In the genomic region with DNA sequence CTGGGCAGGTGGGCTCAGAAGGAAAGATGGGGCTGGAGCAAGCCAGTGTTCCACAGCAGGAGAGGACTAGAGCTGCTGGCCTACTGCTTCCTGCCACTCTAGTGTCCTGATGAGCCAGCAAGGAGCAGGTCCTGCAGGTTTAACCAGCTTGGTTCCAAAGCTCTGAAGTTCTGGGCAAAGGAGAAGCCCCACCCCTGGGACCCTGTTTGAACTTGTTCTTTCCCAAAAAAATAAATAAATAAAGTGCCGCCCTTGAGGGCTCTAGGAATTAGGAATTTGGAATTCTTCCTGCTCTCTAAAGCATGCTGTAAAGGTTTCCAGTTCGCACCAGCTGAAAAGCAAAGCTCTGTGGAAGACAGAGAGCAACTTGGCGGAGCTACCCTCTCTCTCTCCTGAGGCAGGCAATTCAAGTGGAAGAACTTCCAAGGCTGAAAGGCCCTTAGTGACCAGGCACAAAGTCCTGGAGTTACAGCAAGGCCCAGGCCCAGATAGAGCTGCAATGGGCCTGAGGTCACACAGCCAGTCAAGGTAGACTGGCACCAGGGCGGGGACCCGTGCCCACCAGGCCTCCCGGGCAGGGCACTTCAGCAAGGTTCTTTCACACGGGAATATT, we compare ENCODE assay signal across 10 mouse cellular contexts. TPM values are rescaled to one million over a fixed set of nuclear protein-coding genes. Genes with fewer than 3 reads are reported as not detected.
DNase-seq lines count a peak whose midpoint lies in the region; ATAC-seq lines count a peak whose summit lies in the region.
"Had no signal": no experiment of that assay in that cellular context is flagged by ENCODE, and none has a peak within 500 bp of the region (broad histone marks: within the 10 kb centered on the region; RNA-seq: fewer than 3 reads in every experiment).

No protein-coding gene starts in this region.

- no peak overlapping the region for H3K4me3 ChIP-seq in forebrain, embryonic 15.5 days
- H3K4me3 ChIP-seq in forebrain, embryonic 11.5 days (ENCODE audit: low read depth, low read length): no peak overlapping the region
- no peak overlapping the region for H3K4me3 ChIP-seq in limb, embryonic 12.5 days (replicated peaks)

- H3K4me2 ChIP-seq in forebrain, embryonic 15.5 days (replicated peaks): no peak overlapping the region
- no peak overlapping the region for H3K4me2 ChIP-seq in forebrain, embryonic 11.5 days (ENCODE audit: low read depth, low read length, severe bottlenecking)
- no peak overlapping the region for H3K4me2 ChIP-seq in limb, embryonic 12.5 days

- no peak for DNase-seq in forebrain, embryonic 11.5 days (ENCODE audit: low spot score)
- DNase-seq in urinary bladder, postnatal 14 days (ENCODE audit: low spot score): peak; percentile 82
- DNase-seq in urinary bladder, postnatal 10 days (ENCODE audit: low spot score): no peak
- DNase-seq in testis, postnatal 14 days (ENCODE audit: low spot score): no peak
- no peak for DNase-seq in embryo, embryonic 10.5 days (ENCODE audit: low spot score)
- DNase-seq in layer of hippocampus, adult 8-10 months (ENCODE audit: low spot score in 2 of 2): no peak
- DNase-seq: midbrain, embryonic 14.5 days; right cerebral cortex, postnatal 4 days had no signal

- 58% methylated on average over 7 of the region's 7 CpGs for WGBS in forebrain, embryonic 15.5 days
- 75% methylated on average over 7 of the region's 7 CpGs for WGBS in forebrain, embryonic 11.5 days
- 80% methylated on average over 7 of the region's 7 CpGs for WGBS in limb, embryonic 12.5 days

- H3K27me3 ChIP-seq in forebrain, embryonic 15.5 days: no peaks in the 10 kb centered on the region
- H3K27me3 ChIP-seq in forebrain, embryonic 11.5 days (ENCODE audit: control insufficient read depth, insufficient read depth, low read length): no peaks in the 10 kb centered on the region
- no peaks in the 10 kb centered on the region for H3K27me3 ChIP-seq in limb, embryonic 12.5 days

- no peak overlapping the region for H3K9ac ChIP-seq in forebrain, embryonic 15.5 days (replicated peaks)
- no peak overlapping the region for H3K9ac ChIP-seq in forebrain, embryonic 11.5 days (ENCODE audit: low read length)
- no peak overlapping the region for H3K9ac ChIP-seq in limb, embryonic 12.5 days (replicated peaks)

- H3K27ac ChIP-seq in forebrain, embryonic 15.5 days (replicated peaks): 0 out of 2 replicates have a peak overlapping the region, but pooled peaks have one; percentile 40
- H3K27ac ChIP-seq in forebrain, embryonic 11.5 days (ENCODE audit: low read depth, low read length): no peak overlapping the region
- peak overlapping the region; percentile 64 for H3K27ac ChIP-seq in limb, embryonic 12.5 days

- H3K4me1 ChIP-seq in forebrain, embryonic 15.5 days: peaks cover 15% of the 10 kb centered on the region
- H3K4me1 ChIP-seq in forebrain, embryonic 11.5 days (replicated peaks; ENCODE audit: control insufficient read depth, insufficient read depth, low read length): peaks cover 2% of the 10 kb centered on the region; the same call in 1 of the 2 replicates
- peaks cover 48% of the 10 kb centered on the region for H3K4me1 ChIP-seq in limb, embryonic 12.5 days (replicated peaks)

- no peaks in the 10 kb centered on the region for H3K36me3 ChIP-seq in forebrain, embryonic 15.5 days
- no peaks in the 10 kb centered on the region for H3K36me3 ChIP-seq in forebrain, embryonic 11.5 days (ENCODE audit: control insufficient read depth, insufficient read depth, low read length)
- no peaks in the 10 kb centered on the region; the same call in 1 of the 2 replicates for H3K36me3 ChIP-seq in limb, embryonic 12.5 days

- no peak; the same call in 1 of the 2 replicates for ATAC-seq in forebrain, embryonic 15.5 days (replicated peaks)
- no peak for ATAC-seq in forebrain, embryonic 11.5 days (replicated peaks; ENCODE audit: low FRiP score)
- ATAC-seq in limb, embryonic 12.5 days (ENCODE audit: insufficient number of reproducible peaks, insufficient read depth, low FRiP score, low TSS enrichment, low read depth): no peak

- H3K9me3 ChIP-seq in forebrain, embryonic 15.5 days: no peaks in the 10 kb centered on the region
- H3K9me3 ChIP-seq in forebrain, embryonic 11.5 days (ENCODE audit: control insufficient read depth, low read length): no peaks in the 10 kb centered on the region
- H3K9me3 ChIP-seq in limb, embryonic 12.5 days: no peaks in the 10 kb centered on the region

RNA-seq across cellular contexts. Expression of gene Tspan9, which starts 38.6 kb away (rescaled TPM):
- 45.9 and 47.7 TPM in 2 replicates for polyA plus RNA-seq in forebrain, embryonic 15.5 days (2015; fragmentation: Nextera tagmentation; extraction: Ambion mirVana)
- 34.2 and 39.6 TPM in 2 replicates for polyA plus RNA-seq in forebrain, embryonic 11.5 days (2014; fragmentation: Nextera tagmentation; extraction: Ambion mirVana)
- 103 and 114 TPM in 2 replicates for polyA plus RNA-seq in limb, embryonic 12.5 days (2016; fragmentation: Nextera tagmentation; extraction: Ambion mirVana)
- total RNA-seq in layer of hippocampus, adult 8-10 months (2022): 10 to 100 TPM; 45.4 to 64.2 (median 56.0) TPM
